Comparison of ENCODE assay signal across 8 mouse cellular contexts in genomic region chr2:118547541-118548016, GRCm38 (mm10). TPM values are rescaled to one million over a fixed set of nuclear protein-coding genes. Genes with fewer than 3 reads are reported as not detected.
A peak's percentile ranks its signal among the peaks of the same experiment; 100 is the strongest.
DNase-seq lines count a peak whose midpoint lies in the region; ATAC-seq and TF ChIP-seq lines count a peak whose summit lies in the region.

No protein-coding gene starts in this region.

- H3K4me2 ChIP-seq in intestine, embryonic 15.5 days (replicated peaks), result peak overlapping the region; percentile 95
- peak overlapping the region; percentile 91 for H3K4me2 ChIP-seq in liver, postnatal 0 days (ENCODE audit: low read depth, low read length)

- WGBS in intestine, embryonic 15.5 days, result 21% methylated on average over 9 of the region's 9 CpGs
- 11% methylated on average over 9 of the region's 9 CpGs for WGBS in liver, postnatal 0 days (ENCODE audit: insufficient replicate concordance)

- TF ChIP-seq POLR2A in MEL (IDR thresholded peaks at IDR 0.05; ENCODE audit: control insufficient read depth in 1 of 2, insufficient read depth in 1 of 2, low read depth in 1 of 2, low read length in 2 of 2, poor library complexity in 1 of 2), result no peak

- no peak for TF ChIP-seq RAD21 in MEL (IDR thresholded peaks at IDR 0.05; ENCODE audit: low read depth, low read length)

- no peaks in the 10 kb centered on the region for H3K9me3 ChIP-seq in MEL (replicated peaks; ENCODE audit: insufficient read depth, low read length)
- no peaks in the 10 kb centered on the region for H3K9me3 ChIP-seq in intestine, embryonic 15.5 days
- no peaks in the 10 kb centered on the region for H3K9me3 ChIP-seq in liver, postnatal 0 days (ENCODE audit: low read length)

- intact Hi-C loops in gastrocnemius, adult 2 months (cut with DNase I), result loop anchor here (2.0 to 10.0 kb wide), 3 partner anchors 50 to 197 kb away; partner anchors contain the start of genes Bub1b and Inafm2

- no peaks in the 10 kb centered on the region for H3K27me3 ChIP-seq in MEL (ENCODE audit: control insufficient read depth in 1 of 2, insufficient read depth in 2 of 2, low read length in 2 of 2)
- H3K27me3 ChIP-seq in intestine, embryonic 15.5 days (replicated peaks), result no peaks in the 10 kb centered on the region
- no peaks in the 10 kb centered on the region for H3K27me3 ChIP-seq in liver, postnatal 0 days (ENCODE audit: insufficient read depth, low read length)

- DNase-seq in 3T3-L1 (ENCODE audit: low read depth, low spot score) (peak; percentile 94), MEL (ENCODE audit: low read depth, low spot score) (peak; percentile 55)
- peak; percentile 83 for DNase-seq in gastrocnemius, adult 2 months
- DNase-seq in liver, postnatal 0 days, result peak; percentile 75
- peak; percentile 70 for DNase-seq in skeletal muscle tissue, adult 2 months (ENCODE audit: low read depth, low spot score)
- no peak for DNase-seq in left cerebral cortex, adult 9 months (ENCODE audit: low spot score in 2 of 2)
- DNase-seq in right cerebral cortex, postnatal 36 days (ENCODE audit: low spot score in 2 of 2), result no peak

- H3K27ac ChIP-seq in MEL (ENCODE audit: control insufficient read depth, low read depth, low read length), result no peak overlapping the region
- peak overlapping the region; percentile 96 for H3K27ac ChIP-seq in gastrocnemius, adult 2 months
- H3K27ac ChIP-seq in intestine, embryonic 15.5 days, result peak overlapping the region; percentile 99
- peak overlapping the region; percentile 77 for H3K27ac ChIP-seq in liver, postnatal 0 days (ENCODE audit: low read depth)

- peak overlapping the region; percentile 2 to 12; a peak in 1 of 4 replicates for H3K4me3 ChIP-seq in MEL (ENCODE audit: control insufficient read depth in 1 of 2, insufficient read depth in 1 of 2, low read depth in 2 of 2, low read length in 2 of 2)
- H3K4me3 ChIP-seq in gastrocnemius, adult 2 months, result peak overlapping the region; percentile 94
- peak overlapping the region; percentile 90 for H3K4me3 ChIP-seq in intestine, embryonic 15.5 days (replicated peaks)
- H3K4me3 ChIP-seq in liver, postnatal 0 days (ENCODE audit: low read depth, low read length), result peak overlapping the region; percentile 9

- H3K79me2 ChIP-seq in MEL (ENCODE audit: control insufficient read depth, insufficient read depth, low read length, poor library complexity), result no peaks in the 10 kb centered on the region; the same call in 1 of the 2 replicates

- no peak for ATAC-seq in intestine, embryonic 15.5 days
- ATAC-seq in liver, postnatal 0 days, result peak; percentile 74

- peaks cover 23 to 50% of the 10 kb centered on the region in 2 experiments for H3K4me1 ChIP-seq in MEL (ENCODE audit: control insufficient read depth in 1 of 2, insufficient read depth in 2 of 2, low read length in 2 of 2)
- H3K4me1 ChIP-seq in intestine, embryonic 15.5 days (replicated peaks), result peaks cover 67% of the 10 kb centered on the region
- peaks cover 61% of the 10 kb centered on the region for H3K4me1 ChIP-seq in liver, postnatal 0 days (ENCODE audit: insufficient read depth)

- TF ChIP-seq CTCF in MEL (IDR thresholded peaks at IDR 0.05 in 2 of 3, conservative IDR thresholded peaks at IDR 0.05 in 1 of 3; ENCODE audit: control insufficient read depth in 1 of 3, insufficient read depth in 1 of 3, low read depth in 2 of 3, low read length in 3 of 3, poor library complexity in 1 of 3, severe bottlenecking in 1 of 3), result no peak
- TF ChIP-seq CTCF in gastrocnemius, adult 2 months (IDR thresholded peaks at IDR 0.05), result no peak
- no peak for TF ChIP-seq CTCF in liver, postnatal 0 days (IDR thresholded peaks at IDR 0.05; ENCODE audit: low read depth)

- peaks cover 0 to 24% of the 10 kb centered on the region in 2 experiments; a peak in 2 of 4 replicates for H3K36me3 ChIP-seq in MEL (ENCODE audit: control insufficient read depth in 1 of 2, insufficient read depth in 2 of 2, low read length in 2 of 2)
- no peaks in the 10 kb centered on the region for H3K36me3 ChIP-seq in intestine, embryonic 15.5 days
- no peaks in the 10 kb centered on the region for H3K36me3 ChIP-seq in liver, postnatal 0 days (replicated peaks; ENCODE audit: insufficient read depth, low read length)

- TF ChIP-seq EP300 in MEL (IDR thresholded peaks at IDR 0.05; ENCODE audit: low read depth in 1 of 2, low read length in 2 of 2), result no peak
- TF ChIP-seq EP300 in liver, postnatal 0 days (IDR thresholded peaks at IDR 0.05; ENCODE audit: low read depth), result no peak

- H3K9ac ChIP-seq in MEL (ENCODE audit: control insufficient read depth, low read depth, low read length, poor library complexity, severe bottlenecking), result no peak overlapping the region
- H3K9ac ChIP-seq in intestine, embryonic 15.5 days, result peak overlapping the region; percentile 24
- no peak overlapping the region; the same call in 1 of the 2 replicates for H3K9ac ChIP-seq in liver, postnatal 0 days (replicated peaks)

TF ChIP-seq in MEL, 35 proteins besides CTCF, POLR2A, EP300 and RAD21:
- no peak for TF ChIP-seq ELF1 (IDR thresholded peaks at IDR 0.05; ENCODE audit: low read depth, low read length)
TF ChIP-seq in MEL: peak in this region for 0.

RNA-seq across cellular contexts. Expression of gene Bmf, which starts 1.9 kb away (rescaled TPM):
- total RNA-seq in MEL (2012; rRNA removed), result 0.39 TPM in 2 replicates
- under 1 TPM in 1 of 2 experiments, not detected in 1; 0.50 TPM for polyA plus RNA-seq in MEL (2012; ENCODE audit: insufficient read depth in 1 of 2, insufficient read length in 2 of 2, low read depth in 1 of 2, low replicate concordance in 2 of 2, missing spikeins in 1 of 2)
- total RNA-seq in gastrocnemius, adult 2 months (2021), result 1 to 10 TPM; 3.3 to 6.2 TPM
- polyA plus RNA-seq in intestine, embryonic 15.5 days (2015; fragmentation: Nextera tagmentation; extraction: Ambion mirVana), result 2.8 and 3.0 TPM in 2 replicates
- polyA plus RNA-seq in liver, postnatal 0 days (2015; fragmentation: Nextera tagmentation; extraction: Ambion mirVana), result 1.3 TPM in 2 replicates

RNA-seq across cellular contexts. Expression of gene Bub1b, which starts 50.4 kb away (rescaled TPM):
- 87.5 and 118 TPM in 2 replicates for total RNA-seq in MEL (2012; rRNA removed)
- polyA plus RNA-seq in MEL (2012; ENCODE audit: insufficient read depth in 1 of 2, insufficient read length in 2 of 2, low read depth in 1 of 2, low replicate concordance in 2 of 2, missing spikeins in 1 of 2), result 100 to 1,000 TPM in 1 of 2 experiments, not detected in 1; 120 TPM
- total RNA-seq in gastrocnemius, adult 2 months (2021), result under 1 TPM; 0.25 to 0.38 TPM
- 67.9 and 71.5 TPM in 2 replicates for polyA plus RNA-seq in intestine, embryonic 15.5 days (2015; fragmentation: Nextera tagmentation; extraction: Ambion mirVana)
- polyA plus RNA-seq in liver, postnatal 0 days (2015; fragmentation: Nextera tagmentation; extraction: Ambion mirVana), result 12.7 and 15.7 TPM in 2 replicates

Comparison
In these comparisons a context has a peak if more than half of its experiments do, and no peak if none do; other contexts are left out.
1. DNase-seq: peak in 3T3-L1 (single experiment), MEL (single experiment), gastrocnemius, adult 2 months (single experiment), liver, postnatal 0 days (single experiment) and skeletal muscle tissue, adult 2 months (single experiment); none in left cerebral cortex, adult 9 months (0 of 2) and right cerebral cortex, postnatal 36 days (0 of 2).
2. H3K4me3 ChIP-seq: peak in every context shown above with its lines; median percentile 94 in gastrocnemius, adult 2 months; 90 in intestine, embryonic 15.5 days; 9 in liver, postnatal 0 days; 7 in MEL.